Mouse (Mus musculus): ENCODE measurements around the gene Nkiras1. TPM values are rescaled to one million over a fixed set of nuclear protein-coding genes. Genes with fewer than 3 reads are reported as not detected.
A peak's percentile ranks its signal among the peaks of the same experiment; 100 is the strongest.

Nkiras1 gene
- polyA plus RNA-seq, 1 experiment = 0.07 TPM

GRCm38 (mm10) chr14:18298874-18299273 lies 27.9 kb downstream of the Nkiras1 start:
- Histone ChIP-seq H3K27me3 (ENCODE audit: control insufficient read depth) (no peaks in the 10 kb centered on the region), H3K4me3 (replicated peaks) (no peak overlapping the region), H3K4me1 (ENCODE audit: control insufficient read depth) (no peaks in the 10 kb centered on the region), H3K36me3 (ENCODE audit: control insufficient read depth) (no peaks in the 10 kb centered on the region), H3K9me3 (ENCODE audit: control insufficient read depth, low read length) (no peaks in the 10 kb centered on the region)
- no peak for TF ChIP-seq TAL1 (IDR thresholded peaks at IDR 0.05; ENCODE audit: low read length)
- no peak for TF ChIP-seq GATA1 (IDR thresholded peaks at IDR 0.05; ENCODE audit: low read length)

GRCm38 (mm10) chr14:18300676-18301075 lies 29.7 kb downstream of the Nkiras1 start:
- no peaks in the 10 kb centered on the region for H3K9me3 ChIP-seq (ENCODE audit: control insufficient read depth, low read length)
- no peak overlapping the region for H3K4me3 ChIP-seq (replicated peaks)
- TF ChIP-seq TAL1 (IDR thresholded peaks at IDR 0.05; ENCODE audit: low read length) (no peak), GATA1 (IDR thresholded peaks at IDR 0.05; ENCODE audit: low read length) (no peak)
- no peaks in the 10 kb centered on the region for H3K27me3 ChIP-seq (ENCODE audit: control insufficient read depth)
- no peaks in the 10 kb centered on the region for H3K36me3 ChIP-seq (ENCODE audit: control insufficient read depth)
- H3K4me1 ChIP-seq (ENCODE audit: control insufficient read depth) = no peaks in the 10 kb centered on the region

- no peaks in the 10 kb centered on the region for H3K27me3 ChIP-seq (ENCODE audit: control insufficient read depth)
- TF ChIP-seq TAL1 (IDR thresholded peaks at IDR 0.05; ENCODE audit: low read length) (no peak), GATA1 (IDR thresholded peaks at IDR 0.05; ENCODE audit: low read length) (no peak)
- no peaks in the 10 kb centered on the region for H3K4me1 ChIP-seq (ENCODE audit: control insufficient read depth)
- H3K36me3 ChIP-seq (ENCODE audit: control insufficient read depth) = no peaks in the 10 kb centered on the region
- H3K4me3 ChIP-seq (replicated peaks) = no peak overlapping the region
- no peaks in the 10 kb centered on the region for H3K9me3 ChIP-seq (ENCODE audit: control insufficient read depth, low read length)
Observed at GRCm38 (mm10) chr14:18301591-18301990, 30.7 kb downstream of the Nkiras1 start.

- no peaks in the 10 kb centered on the region for H3K27me3 ChIP-seq (ENCODE audit: control insufficient read depth)
- no peaks in the 10 kb centered on the region for H3K36me3 ChIP-seq (ENCODE audit: control insufficient read depth)
- no peak overlapping the region for H3K4me3 ChIP-seq (replicated peaks)
- TF ChIP-seq GATA1 (IDR thresholded peaks at IDR 0.05; ENCODE audit: low read length) (no peak), TAL1 (IDR thresholded peaks at IDR 0.05; ENCODE audit: low read length) (no peak)
- H3K4me1 ChIP-seq (ENCODE audit: control insufficient read depth) = no peaks in the 10 kb centered on the region
- no peaks in the 10 kb centered on the region for H3K9me3 ChIP-seq (ENCODE audit: control insufficient read depth, low read length)
Observed at GRCm38 (mm10) chr14:18302750-18303149, 31.8 kb downstream of the Nkiras1 start.

GRCm38 (mm10) chr14:18303262-18303661 lies 32.3 kb downstream of the Nkiras1 start:
- H3K4me3 ChIP-seq (replicated peaks) = no peak overlapping the region
- no peaks in the 10 kb centered on the region for H3K4me1 ChIP-seq (ENCODE audit: control insufficient read depth)
- H3K27me3 ChIP-seq (ENCODE audit: control insufficient read depth) = no peaks in the 10 kb centered on the region
- H3K36me3 ChIP-seq (ENCODE audit: control insufficient read depth) = no peaks in the 10 kb centered on the region
- H3K9me3 ChIP-seq (ENCODE audit: control insufficient read depth, low read length) = no peaks in the 10 kb centered on the region
- TF ChIP-seq GATA1 (IDR thresholded peaks at IDR 0.05; ENCODE audit: low read length) (no peak), TAL1 (IDR thresholded peaks at IDR 0.05; ENCODE audit: low read length) (no peak)

GRCm38 (mm10) chr14:18304165-18304564 lies 33.2 kb downstream of the Nkiras1 start:
- TF ChIP-seq GATA1 (IDR thresholded peaks at IDR 0.05; ENCODE audit: low read length) (no peak), TAL1 (IDR thresholded peaks at IDR 0.05; ENCODE audit: low read length) (no peak)
- Histone ChIP-seq H3K4me3 (replicated peaks) (no peak overlapping the region), H3K36me3 (ENCODE audit: control insufficient read depth) (no peaks in the 10 kb centered on the region), H3K4me1 (ENCODE audit: control insufficient read depth) (no peaks in the 10 kb centered on the region), H3K9me3 (ENCODE audit: control insufficient read depth, low read length) (no peaks in the 10 kb centered on the region), H3K27me3 (ENCODE audit: control insufficient read depth) (no peaks in the 10 kb centered on the region)

GRCm38 (mm10) chr14:18317457-18318411 lies 46.8 kb downstream of the Nkiras1 start:
- Histone ChIP-seq H3K9me3 (ENCODE audit: control insufficient read depth, low read length) (no peaks in the 10 kb centered on the region), H3K4me3 (replicated peaks) (no peak overlapping the region), H3K4me1 (ENCODE audit: control insufficient read depth) (no peaks in the 10 kb centered on the region), H3K27me3 (ENCODE audit: control insufficient read depth) (no peaks in the 10 kb centered on the region), H3K36me3 (ENCODE audit: control insufficient read depth) (no peaks in the 10 kb centered on the region; the same call in 1 of the 2 replicates)
- TF ChIP-seq TAL1 (IDR thresholded peaks at IDR 0.05; ENCODE audit: low read length) (no peak), GATA1 (IDR thresholded peaks at IDR 0.05; ENCODE audit: low read length) (no peak)

- Histone ChIP-seq H3K4me1 (ENCODE audit: control insufficient read depth) (peaks cover 21% of the 10 kb centered on the region), H3K9me3 (ENCODE audit: control insufficient read depth, low read length) (no peaks in the 10 kb centered on the region), H3K27me3 (ENCODE audit: control insufficient read depth) (peaks cover 14% of the 10 kb centered on the region), H3K4me3 (replicated peaks) (peak overlapping the region; percentile 63), H3K36me3 (ENCODE audit: control insufficient read depth) (no peaks in the 10 kb centered on the region)
- TF ChIP-seq TAL1 (IDR thresholded peaks at IDR 0.05; ENCODE audit: low read length) (no peak), GATA1 (IDR thresholded peaks at IDR 0.05; ENCODE audit: low read length) (no peak)
Observed at GRCm38 (mm10) chr14:18326968-18327672, 56.2 kb downstream of the Nkiras1 start.
